Mouse (Mus musculus) bone marrow macrophage, adult 2 months (primary cell): ENCODE measurements around the gene Tubgcp3. TPM values are rescaled to one million over a fixed set of nuclear protein-coding genes. Genes with fewer than 3 reads are reported as not detected.
"Not testable (repeated sequence)": the region's sequence is repeated elsewhere in the genome, so short reads cannot be mapped to it uniquely, and the experiment has no call there.

ENCODE experiments used
- H3K27ac ChIP-seq: 2 replicates; pipeline ENCODE4 v1.5.1; 2012; ENCODE audit warnings: low read depth, low read length; ENCODE audit not compliant: insufficient read depth
- H3K4me1 ChIP-seq: 2 replicates; pipeline ENCODE4 v1.6.1; 2012; ENCODE audit warnings: low read length; ENCODE audit not compliant: control insufficient read depth, insufficient read depth
- H3K4me3 ChIP-seq: 2 replicates; pipeline ENCODE4 v1.5.1; 2012; ENCODE audit warnings: mild to moderate bottlenecking, low read length, moderate library complexity; ENCODE audit not compliant: insufficient read depth
- CTCF ChIP-seq: IDR thresholded peaks from 2 replicates; pipeline ENCODE4 v1.5.1; 2012; ENCODE audit warnings: low read depth, mild to moderate bottlenecking, low read length, moderate library complexity
- POLR2A ChIP-seq: IDR thresholded peaks from 2 replicates; pipeline ENCODE4 v1.6.1; 2012; ENCODE audit warnings: mild to moderate bottlenecking, low read depth, low read length, borderline replicate concordance
- polyA plus RNA-seq: library from polyadenylated mRNA; stranded (reverse); fragments of >200 nt; gene quantifications from 2 replicates; pipeline ENCODE4 v1.2.4, GENCODE M21; 2012; ENCODE audit not compliant: missing spikeins, insufficient read depth, insufficient read length

Tubgcp3 gene
- polyA plus RNA-seq, 1 experiment = 34.3 TPM

GRCm38 (mm10) chr8:12646536-12646935 is 25.5 kb downstream of the Tubgcp3 start:
- H3K4me1 ChIP-seq = peaks cover 3% of the 10 kb centered on the region; the same call in 1 of the 2 replicates
- H3K27ac ChIP-seq = no peak overlapping the region
- no peak for TF ChIP-seq POLR2A
- no peak for TF ChIP-seq CTCF
- no peak overlapping the region for H3K4me3 ChIP-seq

GRCm38 (mm10) chr8:12644894-12645293 is 27.2 kb downstream of the Tubgcp3 start:
- H3K4me1 ChIP-seq = peaks cover 3% of the 10 kb centered on the region; the same call in 1 of the 2 replicates
- no peak overlapping the region for H3K4me3 ChIP-seq
- H3K27ac ChIP-seq = no peak overlapping the region
- TF ChIP-seq CTCF (no peak), POLR2A (no peak)

- no peak for TF ChIP-seq POLR2A
- TF ChIP-seq CTCF = no peak
- Histone ChIP-seq H3K27ac (no peak overlapping the region), H3K4me3 (no peak overlapping the region), H3K4me1 (peaks cover 3% of the 10 kb centered on the region; the same call in 1 of the 2 replicates)
Observed at GRCm38 (mm10) chr8:12644341-12644740, 27.7 kb downstream of the Tubgcp3 start.

- no peak overlapping the region for H3K4me3 ChIP-seq
- H3K4me1 ChIP-seq = peaks cover 3% of the 10 kb centered on the region; the same call in 1 of the 2 replicates
- no peak for TF ChIP-seq CTCF
- H3K27ac ChIP-seq = no peak overlapping the region
Observed at GRCm38 (mm10) chr8:12641527-12641926, 30.5 kb downstream of the Tubgcp3 start.

GRCm38 (mm10) chr8:12638446-12638845 is 33.6 kb downstream of the Tubgcp3 start:
- TF ChIP-seq POLR2A = no peak
- TF ChIP-seq CTCF = no peak
- H3K4me1 ChIP-seq = peaks cover 2% of the 10 kb centered on the region
- no peak overlapping the region for H3K4me3 ChIP-seq
- H3K27ac ChIP-seq = no peak overlapping the region

GRCm38 (mm10) chr8:12635366-12635765 is 36.7 kb downstream of the Tubgcp3 start:
- TF ChIP-seq POLR2A (no peak), CTCF (no peak)
- Histone ChIP-seq H3K4me3 (no peak overlapping the region), H3K27ac (no peak overlapping the region), H3K4me1 (peaks cover 4% of the 10 kb centered on the region)

- Histone ChIP-seq H3K27ac (no peak overlapping the region), H3K4me1 (peaks cover 5% of the 10 kb centered on the region), H3K4me3 (no peak overlapping the region)
- TF ChIP-seq POLR2A = no peak
- TF ChIP-seq CTCF = no peak
Observed at GRCm38 (mm10) chr8:12629079-12629478, 43.0 kb downstream of the Tubgcp3 start.

GRCm38 (mm10) chr8:12625890-12626289 is 46.2 kb downstream of the Tubgcp3 start:
- TF ChIP-seq POLR2A (no peak), CTCF (no peak)
- H3K4me3 ChIP-seq = no peak overlapping the region
- no peak overlapping the region for H3K27ac ChIP-seq
- peaks cover 3% of the 10 kb centered on the region for H3K4me1 ChIP-seq

- Histone ChIP-seq H3K4me3 (no peak overlapping the region), H3K4me1 (no peaks in the 10 kb centered on the region), H3K27ac (no peak overlapping the region)
- TF ChIP-seq CTCF = no peak
Observed at GRCm38 (mm10) chr8:12621550-12622222, 50.4 kb downstream of the Tubgcp3 start.

GRCm38 (mm10) chr8:12617369-12617768 is 54.7 kb downstream of the Tubgcp3 start:
- not testable (repeated sequence) for H3K4me1 ChIP-seq, H3K4me3 ChIP-seq, H3K27ac ChIP-seq

- H3K4me1 ChIP-seq = no peaks in the 10 kb centered on the region
Observed at GRCm38 (mm10) chr8:12613201-12613600, 58.8 kb downstream of the Tubgcp3 start.

More at GRCm38 (mm10) chr8:12613201-12613600, 58.8 kb downstream of the Tubgcp3 start:
- TF ChIP-seq CTCF (no peak), POLR2A (no peak)
- H3K4me3 ChIP-seq = no peak overlapping the region
- no peak overlapping the region for H3K27ac ChIP-seq
